Mouse (Mus musculus): ENCODE measurements around the gene Zfp536. TPM values are rescaled to one million over a fixed set of nuclear protein-coding genes. Genes with fewer than 3 reads are reported as not detected.
A peak's percentile ranks its signal among the peaks of the same experiment; 100 is the strongest.

Gene Zfp536
- polyA plus RNA-seq, 1 experiment from 2014 or later: 11.5 TPM

GRCm38 (mm10) chr7:37639740-37640397, 133.6 kb downstream of the Zfp536 start:
- ATAC-seq (replicated peaks; ENCODE audit: low FRiP score, low TSS enrichment, low read depth) (no peak), DNase-seq (ENCODE audit: low spot score) (no peak)
- WGBS: 51% methylated on average over 12 of the region's 12 CpGs
- Histone ChIP-seq H3K36me3 (ENCODE audit: control insufficient read depth, insufficient read depth, low read length) (no peaks in the 10 kb centered on the region), H3K4me1 (replicated peaks; ENCODE audit: control insufficient read depth, insufficient read depth, low read length) (0 out of 2 replicates have a peak, but pooled peaks cover 3% of the 10 kb centered on the region), H3K9me3 (ENCODE audit: control insufficient read depth, low read length) (no peaks in the 10 kb centered on the region), H3K4me3 (ENCODE audit: low read depth, low read length) (no peak overlapping the region), H3K27ac (ENCODE audit: low read depth) (no peak overlapping the region), H3K27me3 (replicated peaks; ENCODE audit: control insufficient read depth, insufficient read depth, low read length) (no peaks in the 10 kb centered on the region), H3K4me2 (ENCODE audit: low read length) (no peak overlapping the region), H3K9ac (ENCODE audit: low read length) (no peak overlapping the region)

GRCm38 (mm10) chr7:37634812-37635211, 138.6 kb downstream of the Zfp536 start:
- 69% methylated on average over 5 of the region's 5 CpGs for WGBS
- DNase-seq (ENCODE audit: low spot score): no peak
- Histone ChIP-seq H3K27ac (ENCODE audit: low read depth) (no peak overlapping the region), H3K4me2 (ENCODE audit: low read length) (no peak overlapping the region), H3K4me1 (replicated peaks; ENCODE audit: control insufficient read depth, insufficient read depth, low read length) (0 out of 2 replicates have a peak, but pooled peaks cover 3% of the 10 kb centered on the region), H3K9me3 (ENCODE audit: control insufficient read depth, low read length) (no peaks in the 10 kb centered on the region), H3K36me3 (ENCODE audit: control insufficient read depth, insufficient read depth, low read length) (no peaks in the 10 kb centered on the region), H3K27me3 (replicated peaks; ENCODE audit: control insufficient read depth, insufficient read depth, low read length) (no peaks in the 10 kb centered on the region), H3K4me3 (ENCODE audit: low read depth, low read length) (no peak overlapping the region), H3K9ac (ENCODE audit: low read length) (no peak overlapping the region)
- no peak for ATAC-seq (replicated peaks; ENCODE audit: low FRiP score, low TSS enrichment, low read depth)

- WGBS: 84% methylated on average over 7 of the region's 7 CpGs
- no peak for ATAC-seq (replicated peaks; ENCODE audit: low FRiP score, low TSS enrichment, low read depth)
- H3K4me1 ChIP-seq (replicated peaks; ENCODE audit: control insufficient read depth, insufficient read depth, low read length): no peaks in the 10 kb centered on the region
- no peak overlapping the region for H3K9ac ChIP-seq (ENCODE audit: low read length)
- no peak overlapping the region for H3K4me3 ChIP-seq (ENCODE audit: low read depth, low read length)
- H3K9me3 ChIP-seq (ENCODE audit: control insufficient read depth, low read length): no peaks in the 10 kb centered on the region
- H3K36me3 ChIP-seq (ENCODE audit: control insufficient read depth, insufficient read depth, low read length): no peaks in the 10 kb centered on the region
- H3K27me3 ChIP-seq (replicated peaks; ENCODE audit: control insufficient read depth, insufficient read depth, low read length): 0 out of 2 replicates have a peak, but pooled peaks cover 4% of the 10 kb centered on the region
- no peak for DNase-seq (ENCODE audit: low spot score)
- no peak overlapping the region for H3K4me2 ChIP-seq (ENCODE audit: low read length)
- H3K27ac ChIP-seq (ENCODE audit: low read depth): no peak overlapping the region
Measured at GRCm38 (mm10) chr7:37630410-37630809, 143.0 kb downstream of the Zfp536 start.

GRCm38 (mm10) chr7:37627897-37628510, 145.4 kb downstream of the Zfp536 start:
- WGBS: 67% methylated on average over 6 of the region's 6 CpGs
- H3K4me1 ChIP-seq (replicated peaks; ENCODE audit: control insufficient read depth, insufficient read depth, low read length): no peaks in the 10 kb centered on the region
- H3K27me3 ChIP-seq (replicated peaks; ENCODE audit: control insufficient read depth, insufficient read depth, low read length): peaks cover 16% of the 10 kb centered on the region
- no peak overlapping the region for H3K4me2 ChIP-seq (ENCODE audit: low read length)
- H3K9me3 ChIP-seq (ENCODE audit: control insufficient read depth, low read length): no peaks in the 10 kb centered on the region
- no peak for DNase-seq (ENCODE audit: low spot score)
- no peak overlapping the region for H3K27ac ChIP-seq (ENCODE audit: low read depth)
- no peaks in the 10 kb centered on the region for H3K36me3 ChIP-seq (ENCODE audit: control insufficient read depth, insufficient read depth, low read length)
- no peak overlapping the region for H3K9ac ChIP-seq (ENCODE audit: low read length)
- no peak overlapping the region for H3K4me3 ChIP-seq (ENCODE audit: low read depth, low read length)
- no peak for ATAC-seq (replicated peaks; ENCODE audit: low FRiP score, low TSS enrichment, low read depth)

- H3K9me3 ChIP-seq (ENCODE audit: control insufficient read depth, low read length): no peaks in the 10 kb centered on the region
Measured at GRCm38 (mm10) chr7:37625758-37626157, 147.7 kb downstream of the Zfp536 start.

GRCm38 (mm10) chr7:37624759-37625340, 148.6 kb downstream of the Zfp536 start:
- Histone ChIP-seq H3K9ac (ENCODE audit: low read length) (peak overlapping the region; percentile 25; the same call in 1 of the 2 replicates), H3K27ac (ENCODE audit: low read depth) (no peak overlapping the region), H3K4me1 (replicated peaks; ENCODE audit: control insufficient read depth, insufficient read depth, low read length) (no peaks in the 10 kb centered on the region), H3K27me3 (replicated peaks; ENCODE audit: control insufficient read depth, insufficient read depth, low read length) (peaks cover 21% of the 10 kb centered on the region), H3K4me2 (ENCODE audit: low read length) (peak overlapping the region; percentile 90), H3K4me3 (ENCODE audit: low read depth, low read length) (peak overlapping the region; percentile 37), H3K9me3 (ENCODE audit: control insufficient read depth, low read length) (no peaks in the 10 kb centered on the region), H3K36me3 (ENCODE audit: control insufficient read depth, insufficient read depth, low read length) (no peaks in the 10 kb centered on the region)
- 16% methylated on average over 20 of the region's 20 CpGs for WGBS
- ATAC-seq (replicated peaks; ENCODE audit: low FRiP score, low TSS enrichment, low read depth) (peak; percentile 50; the same call in 1 of the 2 replicates), DNase-seq (ENCODE audit: low spot score) (no peak)

More at GRCm38 (mm10) chr7:37625758-37626157, 147.7 kb downstream of the Zfp536 start:
- WGBS: 58% methylated on average over 8 of the region's 8 CpGs
- DNase-seq (ENCODE audit: low spot score): no peak
- Histone ChIP-seq H3K9ac (ENCODE audit: low read length) (no peak overlapping the region), H3K4me3 (ENCODE audit: low read depth, low read length) (no peak overlapping the region), H3K4me1 (replicated peaks; ENCODE audit: control insufficient read depth, insufficient read depth, low read length) (no peaks in the 10 kb centered on the region), H3K27me3 (replicated peaks; ENCODE audit: control insufficient read depth, insufficient read depth, low read length) (peaks cover 21% of the 10 kb centered on the region), H3K36me3 (ENCODE audit: control insufficient read depth, insufficient read depth, low read length) (no peaks in the 10 kb centered on the region), H3K27ac (ENCODE audit: low read depth) (no peak overlapping the region), H3K4me2 (ENCODE audit: low read length) (no peak overlapping the region)
- ATAC-seq (replicated peaks; ENCODE audit: low FRiP score, low TSS enrichment, low read depth): no peak

GRCm38 (mm10) chr7:37623903-37624758, 149.3 kb downstream of the Zfp536 start:
- WGBS: 3% methylated on average over 49 of the region's 62 CpGs
- peak; percentile 54 for ATAC-seq (replicated peaks; ENCODE audit: low FRiP score, low TSS enrichment, low read depth)
- Histone ChIP-seq H3K27ac (ENCODE audit: low read depth) (no peak overlapping the region), H3K4me3 (ENCODE audit: low read depth, low read length) (peak overlapping the region; percentile 37), H3K4me1 (replicated peaks; ENCODE audit: control insufficient read depth, insufficient read depth, low read length) (no peaks in the 10 kb centered on the region), H3K9ac (ENCODE audit: low read length) (peak overlapping the region; percentile 25), H3K36me3 (ENCODE audit: control insufficient read depth, insufficient read depth, low read length) (no peaks in the 10 kb centered on the region), H3K9me3 (ENCODE audit: control insufficient read depth, low read length) (no peaks in the 10 kb centered on the region), H3K27me3 (replicated peaks; ENCODE audit: control insufficient read depth, insufficient read depth, low read length) (peaks cover 21% of the 10 kb centered on the region), H3K4me2 (ENCODE audit: low read length) (peak overlapping the region; percentile 90)
- DNase-seq (ENCODE audit: low spot score): peak; percentile 69

- 68% methylated on average over 7 of the region's 7 CpGs for WGBS
- no peak overlapping the region for H3K9ac ChIP-seq (ENCODE audit: low read length)
- no peak for DNase-seq (ENCODE audit: low spot score)
Measured at GRCm38 (mm10) chr7:37619254-37619653, 154.2 kb downstream of the Zfp536 start.

More at GRCm38 (mm10) chr7:37619254-37619653, 154.2 kb downstream of the Zfp536 start:
- H3K27me3 ChIP-seq (replicated peaks; ENCODE audit: control insufficient read depth, insufficient read depth, low read length): peaks cover 14% of the 10 kb centered on the region
- H3K27ac ChIP-seq (ENCODE audit: low read depth): no peak overlapping the region
- no peaks in the 10 kb centered on the region for H3K9me3 ChIP-seq (ENCODE audit: control insufficient read depth, low read length)
- H3K4me1 ChIP-seq (replicated peaks; ENCODE audit: control insufficient read depth, insufficient read depth, low read length): no peaks in the 10 kb centered on the region
- H3K4me3 ChIP-seq (ENCODE audit: low read depth, low read length): no peak overlapping the region
- no peaks in the 10 kb centered on the region for H3K36me3 ChIP-seq (ENCODE audit: control insufficient read depth, insufficient read depth, low read length)
- no peak for ATAC-seq (replicated peaks; ENCODE audit: low FRiP score, low TSS enrichment, low read depth)
- H3K4me2 ChIP-seq (ENCODE audit: low read length): no peak overlapping the region
